Mouse (Mus musculus): Measurements from ENCODE around the gene Kctd5. TPM values are rescaled to one million over a fixed set of nuclear protein-coding genes. Genes with fewer than 3 reads are reported as not detected.
"Not testable (repeated sequence)": the region's sequence is repeated elsewhere in the genome, so short reads cannot be mapped to it uniquely, and the experiment has no call there.

Gene Kctd5
- polyA plus RNA-seq, 1 experiment from 2014 or later, result 34.3 TPM

GRCm38 (mm10) chr17:24098354-24098753 lies 25.1 kb upstream of the Kctd5 start:
- no peaks in the 10 kb centered on the region for H3K9me3 ChIP-seq (ENCODE audit: low read length)
- no peaks in the 10 kb centered on the region for H3K4me1 ChIP-seq (ENCODE audit: insufficient read depth, low read depth, low read length)
- 83% methylated on average over 4 of the region's 4 CpGs for WGBS
- no peak overlapping the region for H3K9ac ChIP-seq (replicated peaks; ENCODE audit: low read depth)
- no peak overlapping the region for H3K4me2 ChIP-seq (replicated peaks; ENCODE audit: low read depth, low read length)
- H3K4me3 ChIP-seq (ENCODE audit: low read depth, low read length), result no peak overlapping the region
- DNase-seq (ENCODE audit: low spot score) (no peak), ATAC-seq (no peak)
- TF ChIP-seq EP300 (IDR thresholded peaks at IDR 0.05) (no peak), CTCF (IDR thresholded peaks at IDR 0.05) (no peak)
- no peak overlapping the region for H3K27ac ChIP-seq (ENCODE audit: low read length)
- peaks cover 27% of the 10 kb centered on the region; the same call in 1 of the 2 replicates for H3K36me3 ChIP-seq (ENCODE audit: insufficient read depth, low read length)
- H3K27me3 ChIP-seq (replicated peaks; ENCODE audit: insufficient read depth, low read length), result no peaks in the 10 kb centered on the region

DNA sequence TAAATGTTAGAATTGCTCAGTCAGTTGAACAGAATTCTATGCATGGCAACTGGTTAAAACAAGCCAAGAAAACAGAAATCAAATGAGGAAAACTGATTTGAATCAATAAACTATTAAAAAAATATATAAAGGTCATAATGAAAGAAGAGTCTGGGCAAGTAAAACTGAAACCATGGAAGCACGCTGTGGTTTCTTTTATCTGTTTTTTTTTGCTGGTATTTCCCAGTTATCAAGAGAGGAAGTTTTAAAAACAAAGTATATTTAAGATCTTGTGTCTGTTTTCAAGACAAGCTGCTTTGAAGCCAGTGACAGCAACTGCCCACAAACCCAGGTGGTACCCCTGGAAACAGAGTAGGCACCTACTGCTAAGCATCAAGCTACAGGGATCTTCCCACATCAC lies 17.3 kb upstream of the Kctd5 start:
- Histone ChIP-seq H3K4me3 (ENCODE audit: low read depth, low read length) (no peak overlapping the region), H3K9ac (replicated peaks; ENCODE audit: low read depth) (no peak overlapping the region), H3K36me3 (ENCODE audit: insufficient read depth, low read length) (peaks cover 26% of the 10 kb centered on the region), H3K9me3 (ENCODE audit: low read length) (no peaks in the 10 kb centered on the region), H3K4me2 (replicated peaks; ENCODE audit: low read depth, low read length) (no peak overlapping the region), H3K27me3 (replicated peaks; ENCODE audit: insufficient read depth, low read length) (no peaks in the 10 kb centered on the region), H3K27ac (ENCODE audit: low read length) (no peak overlapping the region), H3K4me1 (ENCODE audit: insufficient read depth, low read depth, low read length) (no peaks in the 10 kb centered on the region)
- ATAC-seq (no peak), DNase-seq (ENCODE audit: low spot score) (no peak)
- 92% methylated on average over 1 of the region's 1 CpGs for WGBS
- TF ChIP-seq EP300 (IDR thresholded peaks at IDR 0.05), result no peak
- TF ChIP-seq CTCF (IDR thresholded peaks at IDR 0.05), result no peak

GRCm38 (mm10) chr17:24086399-24086798 lies 13.1 kb upstream of the Kctd5 start:
- WGBS, result 64% methylated on average over 4 of the region's 4 CpGs

DNA sequence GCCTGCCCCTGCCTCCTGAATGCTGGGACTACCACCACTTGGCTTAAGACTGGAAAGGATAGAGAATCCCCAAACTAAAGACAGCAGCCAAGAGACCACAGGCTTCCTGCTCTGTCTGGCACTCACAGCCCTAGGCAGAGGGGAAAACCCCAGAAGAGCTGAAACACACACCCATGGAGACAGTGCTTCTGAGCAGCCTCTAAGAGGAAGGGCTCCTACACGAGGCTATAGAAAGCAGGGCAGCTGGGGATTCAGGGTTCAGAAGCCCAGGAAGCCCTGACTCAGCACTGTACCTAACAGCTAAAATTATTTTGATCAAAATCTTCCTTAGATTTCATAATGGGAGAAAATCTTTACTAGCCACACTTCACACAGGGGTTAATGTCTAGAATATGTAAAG lies 11.3 kb upstream of the Kctd5 start:
- Histone ChIP-seq H3K4me1 (ENCODE audit: insufficient read depth, low read depth, low read length) (no peaks in the 10 kb centered on the region), H3K9me3 (ENCODE audit: low read length) (no peaks in the 10 kb centered on the region), H3K4me3 (ENCODE audit: low read depth, low read length) (no peak overlapping the region), H3K9ac (replicated peaks; ENCODE audit: low read depth) (no peak overlapping the region), H3K27ac (ENCODE audit: low read length) (no peak overlapping the region), H3K36me3 (ENCODE audit: insufficient read depth, low read length) (peaks cover 22% of the 10 kb centered on the region), H3K27me3 (replicated peaks; ENCODE audit: insufficient read depth, low read length) (no peaks in the 10 kb centered on the region), H3K4me2 (replicated peaks; ENCODE audit: low read depth, low read length) (no peak overlapping the region)
- ATAC-seq, result no peak
- TF ChIP-seq CTCF (IDR thresholded peaks at IDR 0.05) (no peak), EP300 (IDR thresholded peaks at IDR 0.05) (no peak)
- WGBS, result 40% methylated on average over 1 of the region's 1 CpGs
- no peak for DNase-seq (ENCODE audit: low spot score)

More at GRCm38 (mm10) chr17:24086399-24086798, 13.1 kb upstream of the Kctd5 start:
- H3K9me3 ChIP-seq (ENCODE audit: low read length); H3K4me1 ChIP-seq (ENCODE audit: insufficient read depth, low read depth, low read length); H3K9ac ChIP-seq (replicated peaks; ENCODE audit: low read depth); H3K27me3 ChIP-seq (replicated peaks; ENCODE audit: insufficient read depth, low read length); H3K27ac ChIP-seq (ENCODE audit: low read length); H3K4me3 ChIP-seq (ENCODE audit: low read depth, low read length); H3K4me2 ChIP-seq (replicated peaks; ENCODE audit: low read depth, low read length): not testable (repeated sequence)
- peaks cover 19% of the 10 kb centered on the region for H3K36me3 ChIP-seq (ENCODE audit: insufficient read depth, low read length)
- peak; percentile 85 for ATAC-seq
- peak; percentile 63; the same call in 1 of the 2 replicates for TF ChIP-seq EP300 (IDR thresholded peaks at IDR 0.05)
- peak; percentile 20 for DNase-seq (ENCODE audit: low spot score)

- Histone ChIP-seq H3K9ac (replicated peaks; ENCODE audit: low read depth) (no peak overlapping the region), H3K36me3 (ENCODE audit: insufficient read depth, low read length) (peaks cover 17% of the 10 kb centered on the region), H3K27ac (ENCODE audit: low read length) (no peak overlapping the region), H3K4me3 (ENCODE audit: low read depth, low read length) (no peak overlapping the region), H3K27me3 (replicated peaks; ENCODE audit: insufficient read depth, low read length) (no peaks in the 10 kb centered on the region), H3K4me2 (replicated peaks; ENCODE audit: low read depth, low read length) (no peak overlapping the region), H3K9me3 (ENCODE audit: low read length) (no peaks in the 10 kb centered on the region), H3K4me1 (ENCODE audit: insufficient read depth, low read depth, low read length) (peaks cover 2% of the 10 kb centered on the region)
- no peak for TF ChIP-seq EP300 (IDR thresholded peaks at IDR 0.05)
- no peak for TF ChIP-seq CTCF (IDR thresholded peaks at IDR 0.05)
- DNase-seq (ENCODE audit: low spot score), result peak; percentile 84
- ATAC-seq, result peak; percentile 53
- 56% methylated on average over 2 of the region's 2 CpGs for WGBS
These were observed 3.8 kb upstream of the Kctd5 start for GRCm38 (mm10) chr17:24077101-24077500.

DNA sequence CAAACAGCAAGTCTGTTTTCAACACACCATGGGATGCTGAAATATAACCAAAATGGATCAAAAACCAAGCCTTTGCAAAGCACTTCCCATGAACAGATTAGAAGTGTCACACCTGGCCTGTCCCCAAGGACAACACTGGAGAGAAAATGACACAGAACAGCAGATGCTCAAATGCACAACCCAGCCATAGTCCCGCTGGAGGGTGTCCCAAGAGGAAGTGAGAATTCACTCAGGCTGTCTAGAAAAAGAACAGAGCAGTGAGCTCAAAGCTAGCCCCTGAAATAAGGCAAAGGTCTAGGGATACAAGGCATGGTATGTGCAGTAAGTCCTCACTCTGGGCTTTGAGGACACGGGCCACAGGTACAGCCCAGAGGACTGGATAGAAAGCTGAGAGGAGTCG lies 3.8 kb downstream of the Kctd5 start:
- 91% methylated on average over 3 of the region's 3 CpGs for WGBS
- TF ChIP-seq EP300 (IDR thresholded peaks at IDR 0.05) (no peak), CTCF (IDR thresholded peaks at IDR 0.05) (no peak)

GRCm38 (mm10) chr17:24068271-24068670 lies 5.0 kb downstream of the Kctd5 start:
- DNase-seq (ENCODE audit: low spot score) (no peak), ATAC-seq (no peak)
- no peaks in the 10 kb centered on the region; the same call in 1 of the 2 replicates for H3K36me3 ChIP-seq (ENCODE audit: insufficient read depth, low read length)
- no peaks in the 10 kb centered on the region for H3K9me3 ChIP-seq (ENCODE audit: low read length)
- no peaks in the 10 kb centered on the region for H3K27me3 ChIP-seq (replicated peaks; ENCODE audit: insufficient read depth, low read length)
- 75% methylated on average over 5 of the region's 5 CpGs for WGBS
- no peak overlapping the region for H3K4me3 ChIP-seq (ENCODE audit: low read depth, low read length)
- H3K4me2 ChIP-seq (replicated peaks; ENCODE audit: low read depth, low read length), result no peak overlapping the region
- TF ChIP-seq EP300 (IDR thresholded peaks at IDR 0.05) (no peak), CTCF (IDR thresholded peaks at IDR 0.05) (no peak)
- no peak overlapping the region for H3K9ac ChIP-seq (replicated peaks; ENCODE audit: low read depth)
- peaks cover 4% of the 10 kb centered on the region for H3K4me1 ChIP-seq (ENCODE audit: insufficient read depth, low read depth, low read length)
- H3K27ac ChIP-seq (ENCODE audit: low read length), result no peak overlapping the region

More for the DNA sequence above, 3.8 kb downstream of the Kctd5 start:
- no peak for ATAC-seq
- H3K27me3 ChIP-seq (replicated peaks; ENCODE audit: insufficient read depth, low read length), result no peaks in the 10 kb centered on the region
- H3K36me3 ChIP-seq (ENCODE audit: insufficient read depth, low read length), result no peaks in the 10 kb centered on the region; the same call in 1 of the 2 replicates
- no peak overlapping the region for H3K27ac ChIP-seq (ENCODE audit: low read length)
- no peak overlapping the region for H3K9ac ChIP-seq (replicated peaks; ENCODE audit: low read depth)
- peaks cover 4% of the 10 kb centered on the region for H3K4me1 ChIP-seq (ENCODE audit: insufficient read depth, low read depth, low read length)
- no peak overlapping the region for H3K4me2 ChIP-seq (replicated peaks; ENCODE audit: low read depth, low read length)
- no peaks in the 10 kb centered on the region for H3K9me3 ChIP-seq (ENCODE audit: low read length)
- DNase-seq (ENCODE audit: low spot score), result no peak
- H3K4me3 ChIP-seq (ENCODE audit: low read depth, low read length), result no peak overlapping the region

Data from lung, postnatal 0 days (tissue).